8 mouse cellular contexts compared by ENCODE assay signal in the genomic region with DNA sequence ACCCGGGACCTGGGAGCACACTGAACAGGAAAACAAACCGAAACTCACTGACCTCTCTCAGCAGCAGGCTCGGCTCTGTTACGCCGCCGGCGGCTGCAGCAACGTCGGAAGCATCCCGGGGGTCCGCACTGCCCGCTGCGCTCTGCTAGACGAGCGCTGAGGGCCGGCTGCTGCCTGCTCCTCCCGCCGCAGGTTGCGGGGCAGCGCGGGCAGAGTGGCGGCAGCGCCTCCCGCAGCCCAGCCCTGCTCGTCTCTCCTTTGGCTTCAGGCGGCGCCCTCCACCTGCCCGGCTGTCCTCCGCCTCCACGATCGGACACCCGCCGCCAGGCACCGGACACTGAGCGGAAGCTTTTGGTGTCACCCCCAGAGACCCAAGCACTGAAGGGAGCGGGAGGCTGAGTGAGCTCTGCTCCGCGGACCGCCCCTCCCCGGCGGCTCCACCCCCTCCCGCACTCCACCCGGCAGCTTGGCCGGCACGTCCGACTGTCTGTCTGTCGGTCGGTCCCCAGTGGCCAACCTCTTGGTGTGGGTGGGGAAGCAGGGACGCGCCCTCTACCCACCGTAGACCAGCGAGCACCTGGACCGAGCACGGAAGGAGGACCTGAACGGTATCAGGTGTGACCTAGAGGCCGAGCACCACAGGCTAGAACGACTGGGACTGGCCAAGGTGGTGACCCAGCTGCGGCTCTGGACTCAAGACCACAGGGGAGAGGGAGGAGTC. TPM values are rescaled to one million over a fixed set of nuclear protein-coding genes. Genes with fewer than 3 reads are reported as not detected.
A peak's percentile ranks its signal among the peaks of the same experiment; 100 is the strongest.
DNase-seq lines count a peak whose midpoint lies in the region; ATAC-seq and TF ChIP-seq lines count a peak whose summit lies in the region.

Gene Rnf152, minus strand, starts transcription at position 420 of the 721 bp plus-strand sequence.

- TF ChIP-seq CTCF in left cerebral cortex, adult 2 months (IDR thresholded peaks at IDR 0.05), result peak; percentile 13

- H3K27ac ChIP-seq in hindbrain, embryonic 12.5 days, result peak within 1 kb of the TSS; percentile 72
- H3K27ac ChIP-seq in left cerebral cortex, adult 2 months, result peak within 1 kb of the TSS; percentile 73

- DNase-seq in adrenal gland, adult (ENCODE audit: inconsistent age in 2 of 2, low spot score in 1 of 2), result peak; percentile 47 to 86
- DNase-seq in cerebellum, postnatal 10 days, result peak; percentile 78 to 79
- DNase-seq in frontal cortex, postnatal 25 days (ENCODE audit: low spot score in 2 of 2), result peak; percentile 11 to 12
- DNase-seq in left cerebral cortex, adult 2 months (ENCODE audit: extremely low spot score in 1 of 2, low spot score in 2 of 2), result peak; percentile 27 to 32
- DNase-seq in lung, postnatal 36 days, result peak; percentile 50
- peak; percentile 74 for DNase-seq in retina, postnatal 1 day
- no peak for DNase-seq in MN1 (ENCODE audit: low spot score)

- H3K27me3 ChIP-seq in hindbrain, embryonic 12.5 days, result no peaks in the 10 kb centered on the region

- H3K9me3 ChIP-seq in hindbrain, embryonic 12.5 days (replicated peaks), result no peaks in the 10 kb centered on the region

- WGBS in hindbrain, embryonic 12.5 days, result under 1% methylated on average over 57 of the region's 58 CpGs

- peak within 1 kb of the TSS; percentile 85 for H3K4me2 ChIP-seq in hindbrain, embryonic 12.5 days (replicated peaks)

- peak within 1 kb of the TSS; percentile 78 for H3K9ac ChIP-seq in hindbrain, embryonic 12.5 days

- H3K36me3 ChIP-seq in hindbrain, embryonic 12.5 days, result no peaks in the 10 kb centered on the region

- ATAC-seq in hindbrain, embryonic 12.5 days (ENCODE audit: low FRiP score), result peak; percentile 78

- intact Hi-C loops in left cerebral cortex, adult 2 months (cut with DNase I), result loop anchor here (5.0 to 10.0 kb wide), 2 partner anchors 259 to 362 kb away; no protein-coding TSS in a partner anchor

- H3K4me3 ChIP-seq in hindbrain, embryonic 12.5 days, result peak within 1 kb of the TSS; percentile 69
- H3K4me3 ChIP-seq in left cerebral cortex, adult 2 months, result peak within 1 kb of the TSS; percentile 64

- H3K4me1 ChIP-seq in hindbrain, embryonic 12.5 days, result 0 out of 2 replicates have a peak, but pooled peaks cover 5% of the 10 kb centered on the region

RNA-seq across cellular contexts. Expression of gene Rnf152, which starts in this region (rescaled TPM):
- 5.4 and 5.5 TPM in 2 replicates for polyA plus RNA-seq in hindbrain, embryonic 12.5 days (2016; fragmentation: Nextera tagmentation; extraction: Ambion mirVana)
- total RNA-seq in left cerebral cortex, adult 2 months (2021), result 1 to 10 TPM; 7.6 to 9.4 TPM
